Mouse (Mus musculus) erythroblast, embryonic 14.5 days (primary cell): ENCODE results near the gene Nav1.

Experiments
- GATA1 ChIP-seq: IDR thresholded peaks from 2 replicates; pipeline ENCODE4 v1.6.1; 2012; ENCODE audit warnings: low read length, inconsistent platforms, mixed read lengths
- TAL1 ChIP-seq: IDR thresholded peaks from 3 replicates; pipeline ENCODE4 v1.6.1; 2012; ENCODE audit warnings: low read length, inconsistent platforms, mixed read lengths

GRCm38 (mm10) chr1:135534070-135534469 is 73.0 kb downstream of the Nav1 start:
- TF ChIP-seq GATA1 (no peak), TAL1 (no peak)
